Comparison of ENCODE assay signal across 13 mouse cellular contexts in the genomic region with DNA sequence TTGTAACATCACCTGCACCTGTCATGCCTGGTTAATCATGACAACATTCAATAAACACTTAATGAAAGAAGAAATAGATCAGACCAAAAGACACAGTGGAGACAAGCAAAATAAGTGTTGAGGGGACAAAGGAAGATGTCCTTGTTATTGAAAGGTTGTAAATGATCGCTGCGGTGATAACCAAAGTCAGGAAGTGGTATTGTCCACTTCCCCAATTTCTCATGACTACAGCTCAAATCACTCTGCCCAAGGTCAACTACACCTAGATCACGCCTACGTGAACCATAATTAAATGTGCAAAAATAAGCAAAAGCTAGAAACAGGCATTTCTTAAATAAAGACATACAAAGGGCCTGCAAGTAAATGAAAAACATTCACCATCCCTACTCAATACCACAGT. TPM values are rescaled to one million over a fixed set of nuclear protein-coding genes. Genes with fewer than 3 reads are reported as not detected.
"Had no signal": no experiment of that assay in that cellular context is flagged by ENCODE, and none has a peak within 500 bp of the region (broad histone marks: within the 10 kb centered on the region; RNA-seq: fewer than 3 reads in every experiment).

No protein-coding gene starts in this region.

- DNase-seq: lung, adult 18-20 months; lung, embryonic 14.5 days; lung, postnatal 10 days; lung, postnatal 36 days; right cerebral cortex, postnatal 14 days; thymus, adult 18-20 months; thymus, postnatal 14 days; thymus, postnatal 36 days had no signal

- ATAC-seq: midbrain, embryonic 13.5 days; midbrain, embryonic 15.5 days had no signal

RNA-seq across cellular contexts. Expression of a gene that starts 24.0 kb away (rescaled TPM):
- total RNA-seq: midbrain, postnatal 0 days; monocyte, adult 5-6 weeks; neutrophil, adult 5-6 weeks had no signal

RNA-seq across cellular contexts. Expression of a gene that starts 44.2 kb away (rescaled TPM):
- total RNA-seq: midbrain, postnatal 0 days; monocyte, adult 5-6 weeks; neutrophil, adult 5-6 weeks had no signal
